Mouse (Mus musculus) common myeloid progenitor, adult 5-6 weeks (primary cell): ENCODE measurements around the gene Tfip11. TPM values are rescaled to one million over a fixed set of nuclear protein-coding genes. Genes with fewer than 3 reads are reported as not detected.
"Not testable (repeated sequence)": the region's sequence is repeated elsewhere in the genome, so short reads cannot be mapped to it uniquely, and the experiment has no call there.

ENCODE experiments used
- ATAC-seq: replicated peaks from 2 replicates; pipeline ENCODE4 v1.8.0; 2016; ENCODE audit warnings: low read depth, mild to moderate bottlenecking, moderate TSS enrichment, inconsistent platforms; ENCODE audit not compliant: poor library complexity, severe bottlenecking
- total RNA-seq: library from RNA; stranded (forward); fragments of 200-1000, 187-1606 nt; gene quantifications from 2 replicates; pipeline ENCODE4 v1.2.3, GENCODE M21; 2017

The Tfip11 gene
- total RNA-seq, 1 experiment from 2014 or later = 23.8 TPM

- no peak for ATAC-seq
Observed at GRCm38 (mm10) chr5:112316468-112316867, 9.7 kb upstream of the Tfip11 start.

- 0 out of 2 replicates have a peak, but pooled peaks have one; percentile 9 for ATAC-seq
Observed at GRCm38 (mm10) chr5:112317328-112317727, 8.8 kb upstream of the Tfip11 start.

GRCm38 (mm10) chr5:112319343-112319742 is 6.8 kb upstream of the Tfip11 start:
- ATAC-seq = not testable (repeated sequence)

GRCm38 (mm10) chr5:112320379-112320778 is 5.8 kb upstream of the Tfip11 start:
- ATAC-seq = no peak

GRCm38 (mm10) chr5:112320936-112321335 is 5.2 kb upstream of the Tfip11 start:
- no peak for ATAC-seq

GRCm38 (mm10) chr5:112321376-112321775 is 4.8 kb upstream of the Tfip11 start:
- ATAC-seq = no peak

- no peak for ATAC-seq
Observed at GRCm38 (mm10) chr5:112323246-112323645, 2.9 kb upstream of the Tfip11 start.

- ATAC-seq = peak; percentile 73
Observed at GRCm38 (mm10) chr5:112324637-112325545, 1.3 kb upstream of the Tfip11 start.

- ATAC-seq = 0 out of 2 replicates have a peak, but pooled peaks have one; percentile 1
Observed at GRCm38 (mm10) chr5:112326446-112327009, 370 bp downstream of the Tfip11 start.

- no peak for ATAC-seq
Observed at GRCm38 (mm10) chr5:112327854-112328253, 1.7 kb downstream of the Tfip11 start.

- no peak for ATAC-seq
Observed at GRCm38 (mm10) chr5:112329805-112330564, 3.8 kb downstream of the Tfip11 start.

- peak; percentile 73 for ATAC-seq
Observed at GRCm38 (mm10) chr5:112335473-112335872, 9.3 kb downstream of the Tfip11 start.

- ATAC-seq = no peak
Observed at GRCm38 (mm10) chr5:112337004-112337403, 10.8 kb downstream of the Tfip11 start.

- ATAC-seq = no peak
Observed at GRCm38 (mm10) chr5:112339215-112339614, 13.1 kb downstream of the Tfip11 start.

- ATAC-seq = peak; percentile 70
Observed at GRCm38 (mm10) chr5:112342463-112343204, 16.5 kb downstream of the Tfip11 start, which contains the start of the genes Srrd and Hps4. Srrd (minus strand) TSS chr5:112343040. Hps4 (plus strand) TSS chr5:112343083.

GRCm38 (mm10) chr5:112343205-112343595 is 17.0 kb downstream of the Tfip11 start:
- peak; percentile 37 for ATAC-seq

- peak; percentile 30; the same call in 1 of the 2 replicates for ATAC-seq
Observed at GRCm38 (mm10) chr5:112344092-112344960, 18.2 kb downstream of the Tfip11 start.

- ATAC-seq = peak; percentile 5; the same call in 1 of the 2 replicates
Observed at GRCm38 (mm10) chr5:112346211-112346965, 20.2 kb downstream of the Tfip11 start.
